Mouse (Mus musculus): Measurements from ENCODE around the gene Bdh2. TPM values are rescaled to one million over a fixed set of nuclear protein-coding genes. Genes with fewer than 3 reads are reported as not detected.

Bdh2 gene
- total RNA-seq, 2 experiments from 2014 or later = not detected

Other genes starting within 250 kb of the Bdh2 start
- 25.4 and 28.0 TPM in 2 replicates for gene Cenpe, start 68.7 kb upstream of the Bdh2 start, total RNA-seq (2014; fragmentation: Nextera tagmentation)
- gene Cenpe, start 68.7 kb upstream of the Bdh2 start, total RNA-seq (2017) = 65.1 and 74.5 TPM in 2 replicates
- gene Slc9b2, start 26.5 kb downstream of the Bdh2 start, total RNA-seq (2014; fragmentation: Nextera tagmentation) = 1.1 TPM in 1 of 2 replicates, not detected in the other
- gene Slc9b2, start 26.5 kb downstream of the Bdh2 start, total RNA-seq (2017) = not detected in 2 replicates
- gene Slc9b1, start 66.8 kb downstream of the Bdh2 start, total RNA-seq (2014; fragmentation: Nextera tagmentation) = not detected in 2 replicates
- gene Slc9b1, start 66.8 kb downstream of the Bdh2 start, total RNA-seq (2017) = 0.22 and 0.36 TPM in 2 replicates
- gene Cisd2, start 142.7 kb downstream of the Bdh2 start, total RNA-seq (2014; fragmentation: Nextera tagmentation) = 47.6 and 60.6 TPM in 2 replicates
- gene Cisd2, start 142.7 kb downstream of the Bdh2 start, total RNA-seq (2017) = 35.9 and 48.9 TPM in 2 replicates
- gene Ube2d3, start 156.9 kb downstream of the Bdh2 start, total RNA-seq (2014; fragmentation: Nextera tagmentation) = 413 and 488 TPM in 2 replicates
- 457 and 710 TPM in 2 replicates for gene Ube2d3, start 156.9 kb downstream of the Bdh2 start, total RNA-seq (2017)
- 24.6 and 54.4 TPM in 2 replicates for gene Manba, start 204.4 kb downstream of the Bdh2 start, total RNA-seq (2014; fragmentation: Nextera tagmentation)
- gene Manba, start 204.4 kb downstream of the Bdh2 start, total RNA-seq (2017) = 33.6 and 38.8 TPM in 2 replicates